Mouse (Mus musculus) small intestine, adult 2 months (tissue): ENCODE results near the gene Ankrd27. TPM values are rescaled to one million over a fixed set of nuclear protein-coding genes. Genes with fewer than 3 reads are reported as not detected.

Experiments used
- H3K27ac ChIP-seq: fragments of 200-500 bp; 2 replicates; pipeline ENCODE4 v1.5.1; 2012; ENCODE audit warnings: low read depth, low read length, control low read depth, inconsistent platforms; ENCODE audit not compliant: insufficient read depth
- H3K27me3 ChIP-seq: fragments of 200-500 bp; 2 replicates; pipeline ENCODE4 v1.6.1; 2012; ENCODE audit warnings: mild to moderate bottlenecking, moderate library complexity, low read length, inconsistent platforms; ENCODE audit not compliant: control insufficient read depth, insufficient read depth
- H3K36me3 ChIP-seq: fragments of 200-500 bp; 2 replicates; pipeline ENCODE4 v1.6.1; 2012; ENCODE audit warnings: mild to moderate bottlenecking, low read length, control low read depth, inconsistent platforms; ENCODE audit not compliant: control insufficient read depth, insufficient read depth
- H3K4me1 ChIP-seq: fragments of 200-500 bp; 2 replicates; pipeline ENCODE4 v1.6.1; 2012; ENCODE audit warnings: low read length, inconsistent platforms, mixed read lengths; ENCODE audit not compliant: control insufficient read depth, insufficient read depth, insufficient read length
- H3K4me3 ChIP-seq: fragments of 200-500 bp; 2 replicates; pipeline ENCODE4 v1.5.1; 2012; ENCODE audit warnings: low read depth, mild to moderate bottlenecking, control low read depth, inconsistent platforms, low read length, moderate library complexity
- CTCF ChIP-seq: fragments of 200-500 bp; IDR thresholded peaks from 2 replicates; pipeline ENCODE4 v1.5.1; 2012; ENCODE audit warnings: low read depth, mild to moderate bottlenecking, control low read depth, inconsistent platforms, low read length, moderate library complexity, mixed read lengths; ENCODE audit not compliant: insufficient replicate concordance, insufficient read length; ENCODE audit errors: extremely low read depth
- POLR2A ChIP-seq: fragments of 200-500 bp; IDR thresholded peaks from 2 replicates; pipeline ENCODE4 v1.6.1; 2012; ENCODE audit warnings: low read depth, mild to moderate bottlenecking, control low read depth, inconsistent platforms, low read length, moderate library complexity
- WGBS: fragments of 180-500 bp; shearing (Covaris S2); methylation state at CpG from one replicate; pipeline ENCODE4 v1.1.7; 2018; 5-methylcytosine and 5-hydroxymethylcytosine counted together
- polyA plus RNA-seq: library from polyadenylated mRNA; depleted of rRNA; stranded (reverse); fragments of >200 nt; gene quantifications from 2 replicates; pipeline ENCODE4 v1.2.3, GENCODE M21; 2012

Ankrd27 gene
- polyA plus RNA-seq, 1 experiment, result 13.5 TPM

GRCm38 (mm10) chr7:35586906-35587445 is 932 bp downstream of the Ankrd27 start:
- Histone ChIP-seq H3K4me1 (peaks cover 5% of the 10 kb centered on the region), H3K36me3 (peaks cover 4% of the 10 kb centered on the region; the same call in 1 of the 2 replicates), H3K27ac (no peak overlapping the region), H3K27me3 (peaks cover 19% of the 10 kb centered on the region), H3K4me3 (peak overlapping the region; percentile 86)
- no peak for TF ChIP-seq CTCF
- TF ChIP-seq POLR2A, result no peak
- 19% methylated on average over 15 of the region's 15 CpGs for WGBS

- H3K27ac ChIP-seq, result no peak overlapping the region
- no peak overlapping the region for H3K4me3 ChIP-seq
- peaks cover 4% of the 10 kb centered on the region; the same call in 1 of the 2 replicates for H3K36me3 ChIP-seq
- H3K4me1 ChIP-seq, result peaks cover 5% of the 10 kb centered on the region
- no peak for TF ChIP-seq POLR2A
- TF ChIP-seq CTCF, result no peak
- WGBS, result 63% methylated on average over 5 of the region's 5 CpGs
- H3K27me3 ChIP-seq, result peaks cover 19% of the 10 kb centered on the region
Observed at GRCm38 (mm10) chr7:35587728-35588127, 1.7 kb downstream of the Ankrd27 start.

DNA sequence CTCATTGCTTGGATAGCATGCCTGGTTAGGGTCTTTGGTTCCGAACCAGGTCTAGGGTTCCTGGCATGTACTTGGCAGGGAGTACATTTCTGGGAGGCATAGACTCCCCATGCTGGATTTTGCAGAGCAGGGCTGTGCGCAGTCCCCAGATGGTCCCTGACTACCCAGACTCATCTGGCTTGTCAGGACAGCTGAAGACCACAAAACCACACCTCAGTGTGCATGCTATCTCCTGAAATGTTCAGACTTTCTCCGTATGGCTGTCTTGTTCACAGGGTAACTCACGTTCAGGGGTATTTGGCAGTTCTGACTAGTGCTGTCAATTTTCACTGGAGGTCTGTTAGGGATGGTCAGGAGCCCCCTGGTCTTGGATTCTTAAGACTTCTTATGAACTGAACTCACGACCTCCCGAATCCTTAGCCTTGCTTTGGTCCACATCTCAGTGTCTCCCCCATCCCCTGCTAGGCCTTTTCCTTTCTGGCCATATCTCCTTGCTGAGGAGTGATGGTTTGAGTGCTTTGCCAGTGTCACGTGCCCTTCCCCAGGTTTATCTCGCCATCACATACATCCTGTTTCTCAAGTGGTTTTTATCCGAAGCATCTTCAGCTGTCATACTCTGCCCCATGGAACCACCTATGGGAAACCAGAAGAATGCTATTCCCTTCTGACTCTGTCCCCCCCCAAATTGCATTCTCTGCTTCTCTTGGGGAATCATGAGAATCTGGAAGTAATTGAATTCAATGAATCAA is 2.8 kb downstream of the Ankrd27 start:
- Histone ChIP-seq H3K27me3 (peaks cover 12% of the 10 kb centered on the region), H3K27ac (no peak overlapping the region), H3K36me3 (peaks cover 10% of the 10 kb centered on the region), H3K4me3 (no peak overlapping the region), H3K4me1 (peaks cover 5% of the 10 kb centered on the region)
- WGBS, result 85% methylated on average over 9 of the region's 9 CpGs
- TF ChIP-seq CTCF (no peak), POLR2A (no peak)

DNA sequence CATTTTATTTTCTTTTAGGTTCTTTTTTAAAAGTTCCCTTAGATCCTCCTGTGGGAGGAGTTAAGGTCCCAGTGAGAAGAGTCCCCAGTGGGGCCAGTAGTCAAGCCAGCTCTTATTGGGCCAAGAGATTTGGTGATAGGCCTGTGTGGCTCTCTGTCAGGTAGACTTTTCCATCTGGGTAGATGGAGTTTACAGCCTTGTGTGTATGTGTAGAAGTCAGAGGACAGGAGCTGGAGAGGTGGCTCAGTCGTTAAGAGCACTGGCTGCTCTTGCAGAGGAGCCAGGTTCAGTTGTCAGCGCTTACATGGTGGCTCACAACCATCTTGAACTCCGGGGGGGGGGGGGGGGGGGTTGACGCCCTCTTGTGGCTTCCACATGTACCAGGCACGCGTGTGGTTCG is 3.4 kb downstream of the Ankrd27 start:
- WGBS, result 74% methylated on average over 7 of the region's 7 CpGs
- TF ChIP-seq POLR2A, result no peak
- TF ChIP-seq CTCF, result no peak
- H3K27ac ChIP-seq, result no peak overlapping the region
- no peak overlapping the region for H3K4me3 ChIP-seq
- H3K27me3 ChIP-seq, result peaks cover 7% of the 10 kb centered on the region
- peaks cover 4% of the 10 kb centered on the region for H3K4me1 ChIP-seq
- H3K36me3 ChIP-seq, result peaks cover 10% of the 10 kb centered on the region

GRCm38 (mm10) chr7:35590731-35591191 is 4.7 kb downstream of the Ankrd27 start:
- Histone ChIP-seq H3K27ac (no peak overlapping the region), H3K27me3 (no peaks in the 10 kb centered on the region), H3K36me3 (peaks cover 15% of the 10 kb centered on the region), H3K4me3 (no peak overlapping the region), H3K4me1 (peaks cover 3% of the 10 kb centered on the region)
- 94% methylated on average over 10 of the region's 10 CpGs for WGBS
- TF ChIP-seq CTCF, result no peak
- no peak for TF ChIP-seq POLR2A

DNA sequence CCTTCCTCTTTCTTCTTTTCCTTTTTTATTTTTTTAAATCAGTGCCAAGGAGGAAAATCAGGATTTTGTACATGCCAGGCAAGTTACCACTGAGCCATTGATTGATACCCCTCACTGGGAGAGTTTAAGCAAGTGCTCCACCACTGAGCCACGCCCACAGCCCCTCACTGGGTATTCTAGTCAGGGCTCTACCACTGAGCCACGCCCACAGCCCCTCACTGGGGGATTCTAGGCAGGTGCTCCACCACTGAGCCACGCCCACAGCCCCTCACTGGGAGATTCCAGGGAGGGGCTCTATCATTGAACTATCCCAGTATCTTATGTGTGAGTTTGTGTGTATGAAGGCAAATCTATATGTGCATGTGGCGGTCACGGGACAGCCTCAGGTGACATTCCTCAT is 8.3 kb downstream of the Ankrd27 start:
- Histone ChIP-seq H3K36me3 (peaks cover 17% of the 10 kb centered on the region), H3K4me1 (no peaks in the 10 kb centered on the region), H3K4me3 (no peak overlapping the region), H3K27ac (no peak overlapping the region), H3K27me3 (no peaks in the 10 kb centered on the region)
- WGBS, result 91% methylated on average over 5 of the region's 5 CpGs
- no peak for TF ChIP-seq POLR2A
- no peak for TF ChIP-seq CTCF

DNA sequence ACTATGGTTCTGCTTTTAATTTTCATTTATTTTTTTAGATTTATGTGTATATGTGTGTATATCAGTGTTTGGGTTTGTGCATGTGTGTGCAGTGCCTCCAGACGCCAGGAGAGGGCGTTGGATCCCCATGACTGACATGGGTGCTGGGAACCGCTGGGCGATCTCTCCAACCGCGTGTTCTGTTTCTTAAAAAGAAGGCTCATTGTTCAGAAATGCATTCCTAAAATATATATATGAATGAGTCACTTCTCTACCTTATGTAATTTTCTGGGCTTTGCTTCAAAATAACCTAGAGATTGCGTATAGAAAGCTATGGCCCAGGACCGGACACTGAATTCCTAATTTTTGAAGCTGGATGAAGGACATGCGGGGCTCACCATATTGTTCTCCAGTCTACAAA is 13.4 kb downstream of the Ankrd27 start:
- TF ChIP-seq CTCF (no peak), POLR2A (no peak)
- WGBS, result 94% methylated on average over 9 of the region's 9 CpGs
- H3K4me1 ChIP-seq, result no peaks in the 10 kb centered on the region
- peaks cover 13% of the 10 kb centered on the region for H3K36me3 ChIP-seq
- H3K4me3 ChIP-seq, result no peak overlapping the region
- no peaks in the 10 kb centered on the region for H3K27me3 ChIP-seq
- no peak overlapping the region for H3K27ac ChIP-seq
